7 mouse cellular contexts compared by ENCODE assay signal in genomic region chr6:122763844-122764445, GRCm38 (mm10). TPM values are rescaled to one million over a fixed set of nuclear protein-coding genes. Genes with fewer than 3 reads are reported as not detected.
DNase-seq lines count a peak whose midpoint lies in the region; ATAC-seq and TF ChIP-seq lines count a peak whose summit lies in the region.

No protein-coding gene starts in this region.

- no peak for DNase-seq in testis, postnatal 14 days (ENCODE audit: low spot score)
- DNase-seq in forebrain, embryonic 14.5 days (ENCODE audit: low spot score) = no peak
- DNase-seq in thymus, postnatal 4 days = no peak
- DNase-seq in layer of hippocampus, postnatal 14 days (ENCODE audit: low spot score in 2 of 2) = no peak

- 29% methylated on average over 17 of the region's 17 CpGs for WGBS in forebrain, embryonic 14.5 days
- WGBS in liver, embryonic 12.5 days (ENCODE audit: insufficient replicate concordance) = 25% methylated on average over 17 of the region's 17 CpGs
- WGBS in stomach, embryonic 16.5 days = 32% methylated on average over 17 of the region's 17 CpGs

- no peaks in the 10 kb centered on the region for H3K27me3 ChIP-seq in testis, adult 2 months (ENCODE audit: control insufficient read depth, insufficient read depth, low read length)
- H3K27me3 ChIP-seq in forebrain, embryonic 14.5 days (replicated peaks; ENCODE audit: control insufficient read depth, insufficient read depth, low read length) = no peaks in the 10 kb centered on the region
- no peaks in the 10 kb centered on the region for H3K27me3 ChIP-seq in liver, embryonic 12.5 days (replicated peaks)
- no peaks in the 10 kb centered on the region for H3K27me3 ChIP-seq in stomach, embryonic 16.5 days (ENCODE audit: control insufficient read depth, insufficient read depth, low read length)

- no peaks in the 10 kb centered on the region for H3K9me3 ChIP-seq in forebrain, embryonic 14.5 days (replicated peaks; ENCODE audit: control insufficient read depth, low read length)
- H3K9me3 ChIP-seq in liver, embryonic 12.5 days (replicated peaks) = no peaks in the 10 kb centered on the region
- H3K9me3 ChIP-seq in stomach, embryonic 16.5 days (replicated peaks; ENCODE audit: control insufficient read depth, low read length) = no peaks in the 10 kb centered on the region

- no peaks in the 10 kb centered on the region; the same call in 1 of the 2 replicates for H3K36me3 ChIP-seq in testis, adult 2 months (ENCODE audit: control insufficient read depth, insufficient read depth, low read length)
- no peaks in the 10 kb centered on the region for H3K36me3 ChIP-seq in forebrain, embryonic 14.5 days (ENCODE audit: control insufficient read depth, insufficient read depth, low read length)
- H3K36me3 ChIP-seq in liver, embryonic 12.5 days = no peaks in the 10 kb centered on the region
- no peaks in the 10 kb centered on the region for H3K36me3 ChIP-seq in stomach, embryonic 16.5 days (ENCODE audit: control insufficient read depth, insufficient read depth, low read length)

- H3K4me2 ChIP-seq in forebrain, embryonic 14.5 days (ENCODE audit: low read length) = peak overlapping the region; percentile 82
- peak overlapping the region; percentile 97 for H3K4me2 ChIP-seq in liver, embryonic 12.5 days
- peak overlapping the region; percentile 98 for H3K4me2 ChIP-seq in stomach, embryonic 16.5 days (ENCODE audit: low read depth, low read length)

- no peak for TF ChIP-seq CTCF in testis, adult 2 months (IDR thresholded peaks at IDR 0.05; ENCODE audit: control insufficient read depth, insufficient read depth, insufficient replicate concordance, low read depth, low read length)

- H3K4me1 ChIP-seq in testis, adult 2 months (ENCODE audit: control insufficient read depth, insufficient read depth, low read length) = peaks cover 5% of the 10 kb centered on the region
- 0 out of 2 replicates have a peak, but pooled peaks cover 3% of the 10 kb centered on the region for H3K4me1 ChIP-seq in forebrain, embryonic 14.5 days (ENCODE audit: control insufficient read depth, insufficient read depth, low read length)
- peaks cover 77% of the 10 kb centered on the region for H3K4me1 ChIP-seq in liver, embryonic 12.5 days
- peaks cover 2% of the 10 kb centered on the region; the same call in 1 of the 2 replicates for H3K4me1 ChIP-seq in stomach, embryonic 16.5 days (ENCODE audit: control insufficient read depth, insufficient read depth, low read length)

- H3K27ac ChIP-seq in testis, adult 2 months (ENCODE audit: control insufficient read depth, insufficient read depth, low read depth, low read length) = peak overlapping the region; percentile 54; the same call in 1 of the 2 replicates
- H3K27ac ChIP-seq in forebrain, embryonic 14.5 days (ENCODE audit: low read depth, low read length) = peak overlapping the region; percentile 88
- peak overlapping the region; percentile 97 for H3K27ac ChIP-seq in liver, embryonic 12.5 days
- H3K27ac ChIP-seq in stomach, embryonic 16.5 days (ENCODE audit: low read length) = no peak overlapping the region

- H3K9ac ChIP-seq in forebrain, embryonic 14.5 days (ENCODE audit: low read length) = peak overlapping the region; percentile 74
- H3K9ac ChIP-seq in liver, embryonic 12.5 days = peak overlapping the region; percentile 75
- 0 out of 2 replicates have a peak overlapping the region, but pooled peaks have one; percentile 9 for H3K9ac ChIP-seq in stomach, embryonic 16.5 days (ENCODE audit: low read length)

- TF ChIP-seq POLR2A in testis, adult 2 months (IDR thresholded peaks at IDR 0.05; ENCODE audit: control insufficient read depth, low read depth, low read length) = no peak

- peak overlapping the region; percentile 91 for H3K4me3 ChIP-seq in testis, adult 2 months (ENCODE audit: control insufficient read depth, low read depth, low read length)
- H3K4me3 ChIP-seq in forebrain, embryonic 14.5 days (ENCODE audit: low read depth, low read length) = peak overlapping the region; percentile 49
- H3K4me3 ChIP-seq in liver, embryonic 12.5 days = peak overlapping the region; percentile 65
- peak overlapping the region; percentile 50 for H3K4me3 ChIP-seq in stomach, embryonic 16.5 days (replicated peaks; ENCODE audit: low read length)

- ATAC-seq in forebrain, embryonic 14.5 days = peak; percentile 19; the same call in 1 of the 2 replicates
- ATAC-seq in liver, embryonic 12.5 days = no peak
- no peak for ATAC-seq in stomach, embryonic 16.5 days (ENCODE audit: insufficient read depth, low FRiP score)

RNA-seq across cellular contexts. Expression of gene Slc2a3, which starts 37.5 kb away (rescaled TPM):
- polyA plus RNA-seq in testis, adult 2 months (2012; rRNA removed) = 703 and 947 TPM in 2 replicates
- polyA plus RNA-seq in forebrain, embryonic 14.5 days (2014; fragmentation: Nextera tagmentation; extraction: Ambion mirVana) = 15.6 and 18.1 TPM in 2 replicates
- polyA plus RNA-seq in liver, embryonic 12.5 days (2016; fragmentation: Nextera tagmentation; extraction: Ambion mirVana) = 35.5 and 38.7 TPM in 2 replicates
- polyA plus RNA-seq in stomach, embryonic 16.5 days (2015; fragmentation: Nextera tagmentation; extraction: Ambion mirVana) = 11.2 and 12.1 TPM in 2 replicates
- total RNA-seq in layer of hippocampus, postnatal 14 days (2021) = 100 to 1,000 TPM; 124 to 130 TPM

RNA-seq across cellular contexts. Expression of gene Foxj2, which starts 55.8 kb away (rescaled TPM):
- polyA plus RNA-seq in testis, adult 2 months (2012; rRNA removed) = 3.0 and 3.7 TPM in 2 replicates
- 4.9 and 6.4 TPM in 2 replicates for polyA plus RNA-seq in forebrain, embryonic 14.5 days (2014; fragmentation: Nextera tagmentation; extraction: Ambion mirVana)
- polyA plus RNA-seq in liver, embryonic 12.5 days (2016; fragmentation: Nextera tagmentation; extraction: Ambion mirVana) = 2.0 and 2.4 TPM in 2 replicates
- 5.2 and 5.9 TPM in 2 replicates for polyA plus RNA-seq in stomach, embryonic 16.5 days (2015; fragmentation: Nextera tagmentation; extraction: Ambion mirVana)
- 10 to 100 TPM; 26.1 to 26.3 TPM for total RNA-seq in layer of hippocampus, postnatal 14 days (2021)

RNA-seq across cellular contexts. Expression of gene Nanog, which starts 56.7 kb away (rescaled TPM):
- polyA plus RNA-seq in testis, adult 2 months (2012; rRNA removed) = 0.08 and 0.10 TPM in 2 replicates
- polyA plus RNA-seq in forebrain, embryonic 14.5 days (2014; fragmentation: Nextera tagmentation; extraction: Ambion mirVana) = 0.12 and 0.30 TPM in 2 replicates
- polyA plus RNA-seq in liver, embryonic 12.5 days (2016; fragmentation: Nextera tagmentation; extraction: Ambion mirVana) = 0.12 TPM in 1 of 2 replicates, not detected in the other
- polyA plus RNA-seq in stomach, embryonic 16.5 days (2015; fragmentation: Nextera tagmentation; extraction: Ambion mirVana) = 0.14 and 0.22 TPM in 2 replicates
- total RNA-seq in layer of hippocampus, postnatal 14 days (2021) = not detected

Comparison
In these comparisons a context has a peak if more than half of its experiments do, and no peak if none do; other contexts are left out.
1. H3K9ac ChIP-seq: peak in every context shown above with its lines; median percentile 75 in liver, embryonic 12.5 days; 74 in forebrain, embryonic 14.5 days; 9 in stomach, embryonic 16.5 days.
2. RNA of gene Slc2a3, which starts 37.5 kb away (polyA plus RNA-seq): 703 to 947 TPM in testis, adult 2 months; 35.5 to 38.7 TPM in liver, embryonic 12.5 days, 15.6 to 18.1 TPM in forebrain, embryonic 14.5 days and 11.2 to 12.1 TPM in stomach, embryonic 16.5 days; every median in the first group is over 10 times any median in the second.
3. Peak in every context shown above with its lines, with median percentiles within 50 percentile points of each other: H3K4me3 ChIP-seq and H3K4me2 ChIP-seq.